Comparison of ENCODE assay signal across 23 mouse cellular contexts in genomic region chr15:5852523-5852922, GRCm38 (mm10).
DNase-seq lines count a peak whose midpoint lies in the region; ATAC-seq lines count a peak whose summit lies in the region.
"Had no signal": no experiment of that assay in that cellular context is flagged by ENCODE, and none has a peak within 500 bp of the region (broad histone marks: within the 10 kb centered on the region; RNA-seq: fewer than 3 reads in every experiment).

No protein-coding gene starts in this region.

- H3K9me3 ChIP-seq in heart, embryonic 14.5 days (ENCODE audit: control insufficient read depth, low read length) = no peaks in the 10 kb centered on the region
- H3K9me3 ChIP-seq in heart, embryonic 12.5 days (replicated peaks) = no peaks in the 10 kb centered on the region
- no peaks in the 10 kb centered on the region for H3K9me3 ChIP-seq in heart, embryonic 16.5 days (replicated peaks; ENCODE audit: control insufficient read depth, low read length)
- H3K9me3 ChIP-seq: embryonic facial prominence, embryonic 13.5 days; embryonic facial prominence, embryonic 15.5 days; forebrain, embryonic 10.5 days; forebrain, embryonic 12.5 days had no signal

- H3K4me1 ChIP-seq in heart, embryonic 14.5 days (ENCODE audit: control insufficient read depth in 2 of 2, insufficient read depth in 2 of 2, low read length in 2 of 2) = no peaks in the 10 kb centered on the region
- 0 out of 2 replicates have a peak, but pooled peaks cover 3% of the 10 kb centered on the region for H3K4me1 ChIP-seq in heart, embryonic 12.5 days (replicated peaks)
- H3K4me1 ChIP-seq in heart, embryonic 16.5 days (ENCODE audit: control insufficient read depth, insufficient read depth, low read length) = peaks cover 3% of the 10 kb centered on the region; the same call in 1 of the 2 replicates
- H3K4me1 ChIP-seq: embryonic facial prominence, embryonic 13.5 days; embryonic facial prominence, embryonic 15.5 days; forebrain, embryonic 10.5 days; forebrain, embryonic 12.5 days had no signal

- H3K36me3 ChIP-seq in heart, embryonic 14.5 days (ENCODE audit: control insufficient read depth, insufficient read depth, low read length) = no peaks in the 10 kb centered on the region
- H3K36me3 ChIP-seq in heart, embryonic 12.5 days = no peaks in the 10 kb centered on the region
- no peaks in the 10 kb centered on the region for H3K36me3 ChIP-seq in heart, embryonic 16.5 days (ENCODE audit: control insufficient read depth, insufficient read depth)
- H3K36me3 ChIP-seq: embryonic facial prominence, embryonic 13.5 days; embryonic facial prominence, embryonic 15.5 days; forebrain, embryonic 10.5 days; forebrain, embryonic 12.5 days had no signal

- H3K4me3 ChIP-seq in heart, embryonic 14.5 days (ENCODE audit: control insufficient read depth in 1 of 2, insufficient read depth in 1 of 2, low read depth in 1 of 2, low read length in 2 of 2) = no peak overlapping the region
- H3K4me3 ChIP-seq in heart, embryonic 12.5 days = no peak overlapping the region
- H3K4me3 ChIP-seq in heart, embryonic 16.5 days (ENCODE audit: low read length) = no peak overlapping the region
- H3K4me3 ChIP-seq: embryonic facial prominence, embryonic 13.5 days; embryonic facial prominence, embryonic 15.5 days; erythroblast, embryonic 14.5 days; forebrain, embryonic 10.5 days; forebrain, embryonic 12.5 days had no signal

- intact Hi-C loops in heart, postnatal 14 days (cut with DNase I) = no loop called here

- H3K9ac ChIP-seq in heart, embryonic 14.5 days (ENCODE audit: low read length) = no peak overlapping the region
- no peak overlapping the region for H3K9ac ChIP-seq in heart, embryonic 12.5 days
- no peak overlapping the region for H3K9ac ChIP-seq in heart, embryonic 16.5 days (ENCODE audit: low read length)
- H3K9ac ChIP-seq: embryonic facial prominence, embryonic 13.5 days; embryonic facial prominence, embryonic 15.5 days; forebrain, embryonic 12.5 days had no signal

- 0 out of 2 replicates have a peak overlapping the region, but pooled peaks have one; percentile 2 for H3K4me2 ChIP-seq in heart, embryonic 14.5 days (ENCODE audit: low read length)
- no peak overlapping the region for H3K4me2 ChIP-seq in heart, embryonic 12.5 days
- H3K4me2 ChIP-seq in heart, embryonic 16.5 days (ENCODE audit: low read depth, low read length) = no peak overlapping the region
- H3K4me2 ChIP-seq: embryonic facial prominence, embryonic 13.5 days; embryonic facial prominence, embryonic 15.5 days; forebrain, embryonic 12.5 days had no signal

- no peaks in the 10 kb centered on the region for H3K27me3 ChIP-seq in heart, embryonic 14.5 days (ENCODE audit: control insufficient read depth, insufficient read depth, low read length)
- no peaks in the 10 kb centered on the region for H3K27me3 ChIP-seq in heart, embryonic 12.5 days (replicated peaks)
- H3K27me3 ChIP-seq in heart, embryonic 16.5 days (ENCODE audit: control insufficient read depth, insufficient read depth, low read length) = no peaks in the 10 kb centered on the region
- H3K27me3 ChIP-seq: embryonic facial prominence, embryonic 13.5 days; embryonic facial prominence, embryonic 15.5 days; forebrain, embryonic 12.5 days had no signal

- DNase-seq in heart, postnatal 14 days = no peak
- peak; percentile 2 for DNase-seq in ZHBTc4 (ENCODE audit: low read depth, low spot score)
- no peak for DNase-seq in cerebellum, postnatal 36 days
- DNase-seq: adrenal gland, adult 8-10 months; adrenal gland, postnatal 14 days; adrenal gland, postnatal 36 days; cerebellum, adult 11-12 months; cerebellum, adult 2 months; cerebellum, adult 9-10 months; cerebellum, postnatal 10 days; cerebellum, postnatal 25 days; embryo, embryonic 11 days had no signal

- peak overlapping the region in 1 of 2 experiments; percentile 33; a peak in 1 of 4 replicates for H3K27ac ChIP-seq in heart, embryonic 14.5 days (replicated peaks in 1 of 2; ENCODE audit: control insufficient read depth in 1 of 2, insufficient read depth in 1 of 2, low read depth in 2 of 2, low read length in 2 of 2)
- no peak overlapping the region for H3K27ac ChIP-seq in heart, embryonic 12.5 days (ENCODE audit: poor library complexity, severe bottlenecking)
- no peak overlapping the region for H3K27ac ChIP-seq in heart, embryonic 16.5 days (ENCODE audit: low read length)
- H3K27ac ChIP-seq: embryonic facial prominence, embryonic 13.5 days; embryonic facial prominence, embryonic 15.5 days; forebrain, embryonic 10.5 days; forebrain, embryonic 12.5 days had no signal

- no peak for ATAC-seq in heart, embryonic 14.5 days (ENCODE audit: insufficient number of reproducible peaks, insufficient read depth, low FRiP score, low read depth)
- ATAC-seq in heart, embryonic 12.5 days (ENCODE audit: insufficient number of reproducible peaks, low FRiP score) = no peak
- peak; percentile 55; the same call in 1 of the 2 replicates for ATAC-seq in heart, embryonic 16.5 days (replicated peaks; ENCODE audit: extremely low read depth, insufficient read depth, low FRiP score)
- ATAC-seq: activated CD4-positive, CD25-positive, alpha-beta regulatory T cell, adult 4 months; forebrain, embryonic 14.5 days; forebrain, embryonic 16.5 days had no signal

- 6% methylated on average over 3 of the region's 3 CpGs for WGBS in heart, embryonic 14.5 days
- 17% methylated on average over 3 of the region's 3 CpGs for WGBS in heart, embryonic 12.5 days
- WGBS in heart, embryonic 16.5 days = 27% methylated on average over 3 of the region's 3 CpGs
